Mouse (Mus musculus) layer of hippocampus, adult 8-10 months (tissue): Measurements from ENCODE around the gene Uhrf2. TPM values are rescaled to one million over a fixed set of nuclear protein-coding genes. Genes with fewer than 3 reads are reported as not detected.

Experiments
- DNase-seq, 2 experiments: peaks; one replicate each; pipeline ENCODE4 v3.0.0; 2022; ENCODE audit warnings: low spot score in 2 of 2
- total RNA-seq, 4 experiments: library from RNA; stranded (reverse); gene quantifications; 2 replicates each; pipeline ENCODE4 v1.2.4; 2022

The Uhrf2 gene
- total RNA-seq, 4 experiments from 2014 or later = 53.8 to 80.4 (median 61.7) TPM

- no peak for DNase-seq
Measured at GRCm38 (mm10) chr19:30050584-30050983, 20.3 kb downstream of the Uhrf2 start.

GRCm38 (mm10) chr19:30051479-30051878 is 21.2 kb downstream of the Uhrf2 start:
- DNase-seq = no peak

- DNase-seq = no peak
Measured at GRCm38 (mm10) chr19:30054218-30054617, 23.9 kb downstream of the Uhrf2 start.

- no peak for DNase-seq
Measured at GRCm38 (mm10) chr19:30065797-30066196, 35.5 kb downstream of the Uhrf2 start.

- DNase-seq = no peak
Measured at GRCm38 (mm10) chr19:30090163-30090562, 59.9 kb downstream of the Uhrf2 start.

GRCm38 (mm10) chr19:30091644-30092295 is 61.5 kb downstream of the Uhrf2 start:
- DNase-seq = no peak

GRCm38 (mm10) chr19:30096186-30096585 is 65.9 kb downstream of the Uhrf2 start:
- DNase-seq = no peak

- no peak for DNase-seq
Measured at GRCm38 (mm10) chr19:30097039-30097438, 66.7 kb downstream of the Uhrf2 start.

GRCm38 (mm10) chr19:30100571-30100970 is 70.3 kb downstream of the Uhrf2 start:
- no peak for DNase-seq

- DNase-seq = no peak
Measured at GRCm38 (mm10) chr19:30102620-30103019, 72.3 kb downstream of the Uhrf2 start.

GRCm38 (mm10) chr19:30105045-30105842 is 74.9 kb downstream of the Uhrf2 start:
- no peak for DNase-seq

- no peak for DNase-seq
Measured at GRCm38 (mm10) chr19:30107221-30107845, 77.0 kb downstream of the Uhrf2 start.

GRCm38 (mm10) chr19:30108616-30109015 is 78.3 kb downstream of the Uhrf2 start:
- DNase-seq = no peak

GRCm38 (mm10) chr19:30109122-30109521 is 78.8 kb downstream of the Uhrf2 start:
- no peak for DNase-seq

GRCm38 (mm10) chr19:30111421-30111820 is 81.1 kb downstream of the Uhrf2 start:
- DNase-seq = no peak

- DNase-seq = peak in 1 of 2 experiments; percentile 40
Measured at GRCm38 (mm10) chr19:30112961-30113688, 82.8 kb downstream of the Uhrf2 start.

GRCm38 (mm10) chr19:30114919-30115441 is 84.7 kb downstream of the Uhrf2 start:
- DNase-seq = no peak

- DNase-seq = no peak
Measured at GRCm38 (mm10) chr19:30115606-30116005, 85.3 kb downstream of the Uhrf2 start.

- no peak for DNase-seq
Measured at GRCm38 (mm10) chr19:30117241-30117640, 86.9 kb downstream of the Uhrf2 start.

- DNase-seq = peak; percentile 57 to 62
Measured at GRCm38 (mm10) chr19:30117775-30118174, 87.5 kb downstream of the Uhrf2 start.
